Mouse (Mus musculus) ES-Bruce4 (cell line): ENCODE data around the gene Noxa1.

Experiments
- CTCF ChIP-seq: IDR thresholded peaks from one replicate; pipeline ENCODE4 v1.8.1; 2011; ENCODE audit warnings: low read depth, low read length
- EP300 ChIP-seq: IDR thresholded peaks from 2 replicates; pipeline ENCODE4 v1.6.1; 2011; ENCODE audit warnings: low read depth, low read length; ENCODE audit not compliant: insufficient read depth
- POLR2A ChIP-seq: IDR thresholded peaks from one replicate; pipeline ENCODE4 v1.8.1; 2011; ENCODE audit warnings: low read length; ENCODE audit not compliant: insufficient read depth

GRCm38 (mm10) chr2:25066552-25066951, 28.4 kb downstream of the Noxa1 start:
- no peak for TF ChIP-seq CTCF
- no peak for TF ChIP-seq POLR2A
- TF ChIP-seq EP300, result no peak
